Mouse (Mus musculus): ENCODE measurements around the gene Ccdc190. TPM values are rescaled to one million over a fixed set of nuclear protein-coding genes. Genes with fewer than 3 reads are reported as not detected.
A peak's percentile ranks its signal among the peaks of the same experiment; 100 is the strongest.

Gene Ccdc190
- polyA plus RNA-seq, 1 experiment from 2014 or later, result not detected

GRCm38 (mm10) chr1:169968792-169969515 is 40.5 kb downstream of the Ccdc190 start, which contains the start of gene Hsd17b7:
Gene Hsd17b7, minus strand, starts transcription at chr1:169969241.
- Histone ChIP-seq H3K27ac (peak within 1 kb of the TSS; percentile 66), H3K4me2 (peak within 1 kb of the TSS; percentile 88), H3K9ac (peak within 1 kb of the TSS; percentile 69), H3K4me3 (replicated peaks) (peak within 1 kb of the TSS; percentile 66), H3K9me3 (replicated peaks) (no peaks in the 10 kb centered on the region), H3K27me3 (no peaks in the 10 kb centered on the region), H3K4me1 (replicated peaks) (peaks cover 17% of the 10 kb centered on the region), H3K36me3 (peaks cover 11% of the 10 kb centered on the region; the same call in 1 of the 2 replicates)
- peak; percentile 100 for ATAC-seq (ENCODE audit: low read depth)
- peak; percentile 97 for DNase-seq
- under 1% methylated on average over 48 of the region's 48 CpGs for WGBS (ENCODE audit: insufficient replicate concordance)

GRCm38 (mm10) chr1:169969516-169969886 is 41.1 kb downstream of the Ccdc190 start:
- H3K4me3 ChIP-seq (replicated peaks), result peak overlapping the region; percentile 66
- under 1% methylated on average over 9 of the region's 9 CpGs for WGBS (ENCODE audit: insufficient replicate concordance)
- peak; percentile 29 for ATAC-seq (ENCODE audit: low read depth)
- H3K9ac ChIP-seq, result peak overlapping the region; percentile 69
- peaks cover 9% of the 10 kb centered on the region; the same call in 1 of the 2 replicates for H3K36me3 ChIP-seq
- H3K27ac ChIP-seq, result peak overlapping the region; percentile 66
- H3K27me3 ChIP-seq, result no peaks in the 10 kb centered on the region
- peaks cover 17% of the 10 kb centered on the region for H3K4me1 ChIP-seq (replicated peaks)
- no peak for DNase-seq
- no peaks in the 10 kb centered on the region for H3K9me3 ChIP-seq (replicated peaks)
- peak overlapping the region; percentile 88 for H3K4me2 ChIP-seq

GRCm38 (mm10) chr1:169970936-169971335 is 42.5 kb downstream of the Ccdc190 start:
- H3K27ac ChIP-seq, result no peak overlapping the region
- no peaks in the 10 kb centered on the region for H3K36me3 ChIP-seq
- H3K4me2 ChIP-seq, result no peak overlapping the region
- H3K4me3 ChIP-seq (replicated peaks), result no peak overlapping the region
- no peaks in the 10 kb centered on the region for H3K27me3 ChIP-seq
- ATAC-seq (ENCODE audit: low read depth) (no peak), DNase-seq (no peak)
- WGBS (ENCODE audit: insufficient replicate concordance), result 90% methylated on average over 4 of the region's 4 CpGs
- no peak overlapping the region for H3K9ac ChIP-seq
- H3K9me3 ChIP-seq (replicated peaks), result no peaks in the 10 kb centered on the region
- peaks cover 17% of the 10 kb centered on the region for H3K4me1 ChIP-seq (replicated peaks)

GRCm38 (mm10) chr1:169971998-169972397 is 43.5 kb downstream of the Ccdc190 start:
- Histone ChIP-seq H3K4me3 (replicated peaks) (no peak overlapping the region), H3K9ac (no peak overlapping the region), H3K4me1 (replicated peaks) (peaks cover 17% of the 10 kb centered on the region), H3K4me2 (no peak overlapping the region), H3K27ac (no peak overlapping the region), H3K27me3 (no peaks in the 10 kb centered on the region), H3K9me3 (replicated peaks) (no peaks in the 10 kb centered on the region), H3K36me3 (no peaks in the 10 kb centered on the region)
- DNase-seq, result no peak
- no peak for ATAC-seq (ENCODE audit: low read depth)
- 60% methylated on average over 2 of the region's 2 CpGs for WGBS (ENCODE audit: insufficient replicate concordance)

GRCm38 (mm10) chr1:169977621-169978020 is 49.2 kb downstream of the Ccdc190 start:
- H3K27ac ChIP-seq, result no peak overlapping the region
- ATAC-seq (ENCODE audit: low read depth) (no peak), DNase-seq (no peak)
- H3K27me3 ChIP-seq, result no peaks in the 10 kb centered on the region
- H3K4me2 ChIP-seq, result no peak overlapping the region
- no peak overlapping the region for H3K9ac ChIP-seq
- 57% methylated on average over 4 of the region's 4 CpGs for WGBS (ENCODE audit: insufficient replicate concordance)
- H3K36me3 ChIP-seq, result no peaks in the 10 kb centered on the region
- H3K9me3 ChIP-seq (replicated peaks), result no peaks in the 10 kb centered on the region
- no peak overlapping the region for H3K4me3 ChIP-seq (replicated peaks)
- no peaks in the 10 kb centered on the region for H3K4me1 ChIP-seq (replicated peaks)

Other genes with a start within 250 kb of the Ccdc190 start
- gene Rgs4, start 181.0 kb upstream of the Ccdc190 start, polyA plus RNA-seq (2015; fragmentation: Nextera tagmentation; extraction: Ambion mirVana), result 0.21 and 0.41 TPM in 2 replicates
- gene Hsd17b7, start 40.6 kb downstream of the Ccdc190 start, polyA plus RNA-seq (2015; fragmentation: Nextera tagmentation; extraction: Ambion mirVana), result 12.4 and 14.1 TPM in 2 replicates
- gene Ddr2, start 182.1 kb downstream of the Ccdc190 start, polyA plus RNA-seq (2015; fragmentation: Nextera tagmentation; extraction: Ambion mirVana), result 1.7 and 2.0 TPM in 2 replicates
- gene Uap1, start 246.3 kb downstream of the Ccdc190 start, polyA plus RNA-seq (2015; fragmentation: Nextera tagmentation; extraction: Ambion mirVana), result 34.8 and 41.5 TPM in 2 replicates

Data from liver, embryonic 13.5 days (tissue).